Mouse (Mus musculus) MN1 (cell line): ENCODE measurements around the gene Golga5.
"Not testable (repeated sequence)": the region's sequence is repeated elsewhere in the genome, so short reads cannot be mapped to it uniquely, and the experiment has no call there.

Experiments
- DNase-seq: peaks from one replicate; pipeline ENCODE4 v3.0.0-alpha.2; 2016; ENCODE audit warnings: low spot score

The Golga5 gene

DNA sequence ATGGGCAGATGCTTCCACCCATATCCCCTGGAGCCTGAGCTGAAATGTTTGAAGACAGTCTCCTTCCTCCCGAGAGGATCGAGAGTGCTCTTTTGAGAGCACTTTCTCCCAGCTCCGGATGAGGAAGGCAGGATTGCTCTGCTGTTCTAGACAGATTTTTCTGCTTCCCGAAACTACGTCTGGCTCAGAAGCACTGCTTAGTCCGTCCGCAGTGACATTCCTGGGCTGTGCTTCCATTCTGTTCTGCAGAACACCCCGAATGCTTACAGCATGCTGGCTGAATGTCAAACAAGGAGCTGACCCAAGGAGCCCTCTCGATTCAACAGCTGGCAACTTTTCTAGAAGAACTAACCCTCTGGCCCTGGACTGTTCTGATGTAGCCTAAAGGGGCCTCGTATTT, 18.5 kb upstream of the Golga5 start:
- DNase-seq: no peak

DNA sequence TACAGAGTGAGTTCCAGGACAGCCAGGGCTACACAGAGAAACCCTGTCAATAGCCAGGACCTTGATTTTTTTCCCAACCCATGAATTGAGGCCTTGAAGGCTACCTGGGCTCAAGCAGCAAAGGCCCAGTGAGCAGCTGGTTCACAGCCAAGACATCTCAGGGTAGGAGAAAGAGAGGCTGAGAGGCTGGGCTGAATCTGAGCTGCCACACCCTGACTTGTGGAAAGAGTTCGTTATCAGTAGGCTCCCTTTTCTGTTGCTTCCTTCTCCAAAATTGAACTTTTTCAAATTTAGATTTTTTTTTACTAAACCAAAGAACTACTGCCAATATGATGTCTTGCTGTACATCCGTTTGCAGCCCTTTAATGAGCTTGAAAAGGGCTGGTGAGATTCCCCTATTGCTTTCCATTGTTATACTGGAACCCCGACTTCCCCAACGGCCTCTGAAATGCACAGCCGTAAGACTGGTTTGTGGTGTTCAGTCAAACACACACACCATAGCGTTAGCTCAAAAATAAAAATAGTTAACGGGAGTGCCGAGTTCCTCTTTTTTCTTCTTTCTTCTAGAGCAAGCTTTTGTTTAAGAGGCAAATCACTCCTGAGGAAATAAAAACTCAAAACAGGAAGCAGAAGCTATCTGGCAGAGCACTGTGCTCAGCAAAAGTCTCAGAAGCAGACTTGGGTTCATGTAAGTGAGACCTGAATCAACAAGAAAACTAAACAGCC, 17.6 kb upstream of the Golga5 start:
- DNase-seq: no peak

DNA sequence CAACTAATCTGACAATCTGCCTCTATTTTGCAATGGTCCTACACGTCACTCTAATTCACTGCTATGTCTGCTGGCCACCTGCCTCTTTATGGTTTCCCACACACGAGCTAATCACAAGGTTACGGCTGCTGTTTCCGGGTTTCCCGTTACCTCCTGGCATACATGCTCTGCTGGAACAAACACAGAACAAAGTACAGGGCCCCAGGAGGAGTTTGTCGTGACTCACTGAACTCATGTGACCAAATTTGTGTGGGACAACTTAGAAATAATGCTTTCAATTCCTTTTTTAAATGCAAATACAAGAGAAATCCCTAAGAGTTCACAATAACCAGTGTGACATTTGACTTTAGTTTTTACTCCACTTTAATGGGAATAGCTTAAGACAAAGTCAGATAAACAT, 15.4 kb upstream of the Golga5 start:
- DNase-seq: no peak

DNA sequence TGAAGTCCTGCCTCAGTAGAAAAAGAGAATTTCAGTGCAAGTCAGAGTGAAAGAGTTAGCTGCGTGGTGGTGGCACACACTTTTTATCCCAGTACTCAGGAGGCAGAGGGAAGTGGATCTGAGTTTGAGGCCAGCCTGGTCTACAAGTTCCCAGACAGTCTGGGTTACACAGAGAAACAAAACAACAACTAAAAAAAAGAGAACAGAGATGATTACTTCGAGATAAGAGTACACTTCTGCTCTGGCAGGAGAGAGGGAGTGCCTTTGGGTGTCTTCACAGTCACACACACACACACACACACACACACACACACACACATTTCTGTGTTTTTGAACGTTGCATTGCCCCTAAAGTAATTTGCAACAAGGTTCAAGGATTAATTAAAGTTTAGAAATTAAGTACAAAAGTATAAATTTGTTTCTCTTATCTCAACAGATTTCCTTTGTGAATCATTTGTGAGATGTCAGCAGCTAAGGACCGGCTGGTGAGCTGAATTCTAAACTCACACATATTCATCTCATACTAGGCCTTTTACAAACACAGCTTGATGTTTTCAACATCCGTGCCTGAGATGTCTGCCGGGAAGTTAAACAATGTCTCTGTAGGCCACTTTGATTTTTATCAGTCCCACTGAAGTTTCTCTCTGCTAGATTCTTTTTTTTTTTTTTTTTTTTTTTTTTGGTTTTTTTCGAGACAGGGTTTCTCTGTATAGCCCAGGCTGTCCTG, 12.3 kb upstream of the Golga5 start:
- DNase-seq: no peak

DNA sequence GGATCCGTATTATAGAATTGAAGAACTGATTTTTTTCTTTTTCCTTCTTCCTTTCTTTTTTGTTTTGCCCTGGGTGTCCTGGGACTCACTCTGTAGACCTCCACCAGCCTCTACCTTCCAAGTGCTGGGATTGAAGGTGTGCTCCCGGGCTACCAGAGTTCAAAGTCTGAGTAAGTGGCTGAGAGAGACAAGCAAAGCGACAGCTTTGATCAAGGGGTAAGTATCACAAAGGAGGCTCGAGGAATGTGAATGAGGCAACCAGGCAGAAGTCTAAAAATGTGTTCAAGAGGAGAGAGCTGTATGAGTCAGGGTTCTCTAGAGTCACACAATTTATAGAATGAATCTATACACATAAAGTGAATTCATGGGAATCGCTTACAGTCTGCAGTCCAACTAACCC, 8.9 kb upstream of the Golga5 start:
- no peak for DNase-seq

DNA sequence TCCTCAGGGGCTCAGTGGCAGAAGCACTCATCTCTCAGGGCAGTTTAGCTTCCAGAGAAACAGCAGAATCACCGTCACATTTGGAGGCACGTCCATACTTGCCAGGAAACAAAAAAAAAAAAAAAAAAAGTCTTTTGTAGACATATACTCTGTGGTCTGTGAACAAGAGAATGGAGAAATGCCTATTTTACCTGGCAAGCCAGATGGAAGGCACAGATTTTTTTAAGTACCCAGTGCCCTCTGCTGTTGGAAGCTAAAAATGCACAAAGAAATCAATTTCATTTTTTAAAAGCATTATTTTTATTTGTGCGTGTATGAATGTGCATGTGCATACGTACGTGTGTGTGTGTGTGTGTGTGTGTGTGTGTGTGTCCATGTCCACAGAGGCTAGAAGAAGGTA, 7.8 kb upstream of the Golga5 start:
- no peak for DNase-seq

DNA sequence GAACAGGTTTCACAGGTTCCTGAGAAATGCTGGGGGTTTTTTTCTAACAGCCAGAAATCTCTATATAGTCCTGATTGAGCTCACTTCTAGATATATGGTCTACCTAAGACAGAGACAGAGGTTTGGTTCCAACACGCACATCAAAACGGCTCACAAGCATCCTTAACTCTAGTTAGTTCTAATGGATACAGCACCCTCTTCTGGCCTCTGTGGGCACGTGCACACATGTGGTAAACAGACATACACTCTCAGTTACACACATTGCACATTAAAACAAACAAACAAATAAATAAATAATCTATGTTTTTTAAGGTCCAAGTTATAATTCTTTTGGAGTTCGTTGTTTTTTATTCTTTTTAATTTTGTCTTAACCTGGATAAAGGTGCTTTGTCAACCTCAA, 4.3 kb upstream of the Golga5 start:
- no peak for DNase-seq

DNA sequence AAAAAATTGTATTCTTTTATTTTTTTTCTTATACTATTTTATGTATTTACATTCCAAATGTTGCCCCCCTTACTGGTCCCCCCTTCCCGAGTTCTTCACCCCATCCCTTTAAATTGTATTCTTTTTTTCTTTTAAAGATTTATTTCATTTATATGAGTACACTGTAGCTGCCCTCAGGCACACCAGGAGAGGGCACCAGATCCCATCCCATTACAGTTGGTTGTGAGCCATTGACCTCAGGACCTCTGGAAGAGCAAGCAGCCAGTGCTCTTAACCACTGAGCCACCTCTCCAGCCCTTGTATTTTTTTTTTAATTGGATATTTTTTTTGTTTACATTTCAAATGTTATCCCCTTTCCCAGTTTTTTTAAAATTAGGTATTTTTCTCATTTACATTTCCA, 799 bp upstream of the Golga5 start:
- DNase-seq: peak; percentile 22

DNA sequence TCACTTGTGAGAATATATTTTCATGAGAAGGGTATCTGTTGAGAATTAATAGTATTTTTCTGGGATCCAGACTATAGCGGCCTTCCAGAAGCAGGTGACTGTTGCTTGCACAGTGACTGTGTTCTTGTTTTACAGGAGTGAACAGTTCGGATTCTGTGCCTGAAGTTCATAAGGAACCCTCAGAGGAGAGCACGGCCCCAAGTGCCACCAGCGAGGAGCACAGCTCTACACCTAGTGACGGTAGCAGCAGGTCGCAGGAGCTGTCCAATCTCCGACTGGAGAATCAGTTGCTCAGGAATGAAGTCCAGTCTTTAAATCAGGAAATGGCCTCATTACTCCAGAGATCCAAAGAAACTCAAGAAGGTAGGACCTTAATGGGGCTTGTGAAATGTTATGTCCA, 5.5 kb downstream of the Golga5 start:
- DNase-seq: no peak

DNA sequence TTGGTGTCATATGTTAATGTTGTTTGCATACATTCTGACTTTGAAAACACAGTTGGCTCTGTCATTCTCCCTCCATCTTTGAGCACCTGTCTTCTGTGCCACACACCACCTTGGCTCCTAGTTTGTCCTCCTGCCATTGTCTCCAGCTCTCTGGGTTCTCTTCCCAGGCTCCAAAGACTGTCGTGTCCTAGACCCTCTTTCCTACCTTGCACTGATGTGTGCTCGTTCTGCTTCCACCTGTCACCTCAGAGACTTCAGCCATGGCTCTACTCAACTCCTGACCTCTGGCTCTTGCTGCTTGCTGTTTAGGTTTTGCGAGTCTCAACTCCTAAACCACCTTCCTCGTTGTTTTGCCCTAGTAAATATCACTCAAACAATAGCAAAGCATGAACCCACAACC, 11.5 kb downstream of the Golga5 start:
- no peak for DNase-seq

DNA sequence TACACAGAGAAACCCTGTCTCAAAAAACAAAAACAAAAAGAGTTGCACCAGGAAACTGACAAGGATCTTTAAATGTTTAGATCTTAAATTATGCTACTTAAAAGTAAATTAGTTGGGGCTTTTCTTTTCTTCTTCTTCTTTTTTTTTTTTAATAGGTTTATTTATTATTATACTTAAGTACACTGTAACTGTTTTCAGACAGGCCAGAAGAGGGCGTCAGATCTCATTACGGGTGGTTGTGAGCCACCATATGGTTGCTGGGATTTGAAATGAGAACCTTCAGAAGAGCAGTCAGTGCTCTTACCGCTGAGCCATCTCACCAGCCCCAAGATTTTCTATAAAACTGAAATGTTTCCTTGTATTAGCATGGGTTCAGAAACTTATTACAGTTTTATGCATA, 16.0 kb downstream of the Golga5 start:
- no peak for DNase-seq

DNA sequence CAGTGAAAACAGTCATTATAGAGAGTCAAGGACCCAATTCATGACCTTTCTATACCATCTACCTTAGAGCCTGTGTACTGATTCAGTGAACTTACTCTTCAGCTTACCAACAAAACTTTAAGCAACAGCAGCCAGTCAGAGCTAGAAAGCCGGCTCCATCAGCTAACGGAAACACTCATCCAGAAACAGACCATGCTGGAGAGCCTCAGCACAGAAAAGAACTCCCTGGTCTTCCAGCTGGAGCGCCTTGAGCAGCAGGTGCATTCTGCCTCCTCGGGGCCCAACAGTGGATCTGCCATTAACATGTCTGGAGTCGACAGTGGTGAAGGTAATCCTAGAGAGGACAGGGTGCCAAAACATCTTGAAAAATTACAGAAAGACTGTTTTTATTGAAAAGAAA, 23.0 kb downstream of the Golga5 start:
- no peak for DNase-seq

DNA sequence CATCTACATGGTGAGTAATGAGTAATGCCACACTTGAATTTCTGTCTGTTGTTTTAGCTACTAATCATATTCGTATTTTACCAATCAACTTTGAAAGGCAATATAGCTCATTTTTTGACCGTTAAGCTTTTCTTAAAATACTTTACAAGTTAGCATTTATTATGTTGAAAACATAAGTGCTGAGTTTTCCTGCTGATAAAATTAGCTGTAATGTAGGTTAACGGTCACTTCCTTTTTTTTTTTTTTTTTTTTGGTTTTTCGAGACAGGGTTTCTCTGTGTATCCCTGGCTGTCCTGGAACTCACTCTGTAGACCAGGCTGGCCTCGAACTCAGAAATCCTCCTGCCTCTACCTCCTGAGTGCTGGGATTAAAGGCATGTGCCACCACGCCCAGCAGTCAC, 26.8 kb downstream of the Golga5 start:
- DNase-seq: not testable (repeated sequence)

DNA sequence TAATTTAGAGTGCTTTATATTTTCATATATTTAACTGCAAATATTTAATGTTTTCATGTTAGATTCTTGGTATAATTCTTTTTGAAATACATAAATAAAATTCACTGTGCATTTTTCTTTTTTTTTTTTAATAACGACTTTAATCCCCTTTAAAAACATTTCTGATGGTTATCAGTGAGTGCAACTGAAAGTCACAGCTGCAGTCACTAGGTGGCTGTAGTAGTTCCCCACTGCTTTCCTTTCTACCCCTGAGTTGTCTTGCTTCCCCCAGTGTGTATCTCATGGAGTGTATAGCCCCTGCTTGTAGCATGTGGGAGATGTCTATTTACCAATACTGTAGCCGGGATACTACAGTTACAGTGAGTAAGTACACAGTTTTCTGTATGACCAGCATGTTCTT, 29.0 kb downstream of the Golga5 start:
- DNase-seq: peak; percentile 32

DNA sequence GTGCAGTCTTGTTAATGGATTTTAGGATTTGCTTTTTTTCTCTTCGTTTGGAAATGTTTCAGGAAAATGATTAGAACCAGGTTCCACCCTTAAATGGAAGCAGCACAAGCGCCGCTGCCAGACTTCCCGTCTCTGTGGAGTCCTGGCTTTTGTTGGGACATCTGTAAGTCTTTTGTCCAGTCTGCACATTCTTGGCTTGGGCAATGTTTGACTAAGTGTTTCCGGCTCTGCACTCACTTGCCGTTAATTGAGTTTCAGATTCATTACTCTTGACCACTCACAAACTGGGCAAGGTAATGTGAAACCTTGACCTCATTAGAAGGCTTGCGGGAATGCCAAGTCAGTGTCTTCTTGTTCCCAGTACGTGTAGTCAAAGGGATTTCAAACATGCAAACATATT, 29.8 kb downstream of the Golga5 start:
- DNase-seq: peak; percentile 90

DNA sequence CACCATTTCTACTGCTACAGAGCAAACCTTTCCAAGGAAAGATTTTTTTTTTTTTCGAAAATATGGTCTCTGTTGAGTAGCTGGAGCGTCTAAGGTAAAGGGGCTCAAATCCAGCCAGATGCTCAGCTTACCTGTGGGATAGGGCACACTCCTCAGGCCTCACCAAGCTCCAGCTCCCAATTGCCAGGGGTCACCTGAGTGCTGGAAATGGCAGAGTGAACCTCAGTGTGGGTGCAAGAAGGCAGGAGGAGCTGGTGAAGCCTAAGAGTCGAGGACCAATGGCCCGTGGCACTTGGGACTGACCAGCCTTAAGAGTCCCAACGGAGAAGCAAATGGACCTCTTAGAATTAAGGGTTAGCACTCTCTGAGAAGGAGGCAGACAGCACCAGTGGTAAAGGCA, 30.3 kb downstream of the Golga5 start:
- DNase-seq: no peak

DNA sequence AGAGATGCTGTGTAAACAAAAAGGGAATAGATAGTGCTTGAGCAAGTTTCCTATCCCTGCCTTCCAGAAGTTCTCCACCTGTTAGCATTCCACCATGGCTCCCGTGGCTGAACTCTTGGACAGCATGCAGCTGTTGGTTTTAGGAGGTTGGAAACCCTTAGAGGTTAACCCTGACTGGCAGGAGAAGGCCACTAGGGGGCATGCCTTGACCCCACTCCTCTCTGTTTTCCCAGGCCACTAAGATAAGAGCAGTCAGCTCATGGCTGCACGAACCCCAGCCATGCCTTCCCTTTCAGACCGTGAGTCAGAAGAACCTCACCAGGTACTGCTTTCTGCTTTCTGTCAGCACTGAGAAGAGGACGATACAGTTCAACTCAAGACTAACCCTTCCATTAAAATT, 30.8 kb downstream of the Golga5 start:
- DNase-seq: peak; percentile 24

DNA sequence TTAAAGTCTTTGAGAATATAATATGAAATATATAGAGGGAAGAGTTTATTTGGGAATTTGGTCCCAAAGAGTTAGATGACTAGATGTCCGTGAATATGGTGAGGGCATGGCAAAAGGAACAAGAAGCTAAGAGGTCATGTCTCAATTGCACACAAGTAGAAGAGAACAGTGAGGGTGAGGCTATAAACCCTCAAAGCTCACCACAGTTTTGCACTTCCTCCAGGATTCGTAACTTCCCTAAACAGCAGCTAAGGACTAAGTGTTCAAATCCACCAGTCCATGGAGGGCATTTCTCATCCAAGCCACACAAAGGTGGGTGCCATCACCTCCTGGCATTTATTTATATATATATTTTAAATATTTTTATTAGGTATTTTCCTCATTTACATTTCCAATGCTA, 32.1 kb downstream of the Golga5 start:
- no peak for DNase-seq

DNA sequence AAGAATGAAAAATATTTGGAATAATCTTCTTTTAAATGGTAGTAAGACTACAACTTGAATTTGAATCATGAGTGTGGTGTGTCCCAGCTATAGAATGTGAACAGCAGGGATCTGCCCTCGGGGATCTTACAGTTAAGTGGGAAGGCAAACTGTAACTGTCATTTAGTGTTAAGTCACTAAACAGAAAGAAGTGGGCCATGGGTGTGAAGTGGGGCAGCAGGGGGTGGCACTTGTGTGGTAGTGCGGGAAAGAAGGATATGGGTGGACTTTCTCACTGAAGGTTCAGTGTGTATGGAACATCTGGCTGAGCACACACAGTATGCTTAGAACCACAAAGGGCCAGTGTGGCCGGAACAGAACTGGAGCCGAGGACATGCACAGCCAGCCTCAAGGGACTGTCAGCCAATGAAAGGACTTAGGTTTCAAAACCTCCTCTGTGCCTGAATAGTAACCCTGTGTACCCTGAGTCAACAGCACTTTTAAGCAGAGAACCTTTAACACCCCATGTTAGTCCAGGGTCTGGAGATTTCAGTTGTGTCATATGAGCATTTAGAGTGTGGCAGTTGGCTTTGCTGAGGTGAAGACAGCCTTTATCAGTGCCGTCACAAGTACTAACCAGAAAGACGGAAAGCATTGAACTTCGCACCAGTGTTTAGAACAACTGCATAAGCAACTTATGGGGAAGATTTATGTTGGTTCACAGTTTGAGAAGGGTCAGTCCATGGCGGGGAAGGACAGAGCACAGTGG, 33.1 kb downstream of the Golga5 start:
- no peak for DNase-seq

DNA sequence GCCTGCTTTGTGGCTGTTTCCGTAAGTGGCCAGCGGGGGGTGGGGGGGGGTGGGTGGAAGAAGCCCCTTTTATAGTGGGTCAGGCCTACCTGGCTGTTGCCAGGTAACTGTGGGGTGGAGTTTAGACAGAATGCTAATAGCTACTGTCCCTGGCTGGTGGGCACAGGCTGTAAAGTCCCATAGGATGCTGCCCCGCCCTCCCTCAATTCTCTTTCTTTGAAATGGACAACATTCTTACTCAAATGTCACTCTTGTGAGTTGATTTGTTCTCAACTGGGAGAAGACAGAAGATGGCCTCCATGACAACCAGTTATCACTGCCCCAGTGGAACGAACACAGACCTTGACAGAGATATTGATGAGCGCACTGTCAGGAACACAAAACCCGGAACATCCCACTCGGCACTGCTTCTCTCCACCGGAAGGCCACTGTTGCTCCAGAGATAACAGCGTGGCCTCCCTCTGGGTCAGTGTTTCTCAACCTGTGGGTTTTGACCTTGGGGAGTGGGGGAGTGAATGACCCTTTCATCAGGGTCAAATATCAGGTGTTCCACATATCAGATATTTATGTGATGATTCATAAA, 36.3 kb downstream of the Golga5 start:
- DNase-seq: no peak

DNA sequence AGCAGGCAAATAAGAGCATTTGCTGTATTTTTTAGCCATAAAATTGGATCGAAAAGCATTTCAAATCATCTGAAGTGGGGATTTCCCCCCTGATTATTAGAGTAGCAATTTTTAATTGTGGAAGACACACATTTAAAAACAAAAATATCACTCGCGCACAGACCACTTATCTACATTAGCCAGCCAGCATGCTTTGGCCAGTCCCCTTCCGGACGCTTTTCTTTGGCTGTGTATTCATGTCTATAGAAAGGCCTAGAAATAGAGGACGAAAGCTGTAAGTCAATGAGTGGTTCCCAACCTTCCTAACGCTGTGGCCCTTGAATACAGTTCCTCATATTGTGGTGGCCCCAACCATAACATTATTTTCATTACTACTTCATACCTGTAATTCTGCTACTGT, 37.0 kb downstream of the Golga5 start:
- no peak for DNase-seq

DNA sequence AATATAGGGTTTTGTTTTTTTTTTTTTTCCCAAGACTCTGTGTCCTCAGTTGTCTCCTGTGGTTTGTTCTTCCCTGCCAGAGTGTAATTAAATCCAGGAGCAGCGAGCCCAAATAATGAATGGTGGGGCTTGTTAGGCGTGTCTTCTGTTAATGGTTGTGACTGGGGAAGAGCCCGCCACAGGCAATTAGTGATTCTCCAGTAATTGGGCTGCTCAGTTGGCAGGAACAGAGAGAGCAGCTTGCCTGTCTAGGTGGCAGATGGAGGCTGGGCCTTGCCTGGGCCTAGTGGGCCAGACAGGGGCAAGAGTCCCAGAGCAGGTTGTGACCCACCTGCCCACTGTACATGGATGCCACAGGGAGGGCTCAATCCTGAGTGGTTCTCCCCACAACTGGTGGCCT, 42.4 kb downstream of the Golga5 start:
- peak; percentile 31 for DNase-seq

DNA sequence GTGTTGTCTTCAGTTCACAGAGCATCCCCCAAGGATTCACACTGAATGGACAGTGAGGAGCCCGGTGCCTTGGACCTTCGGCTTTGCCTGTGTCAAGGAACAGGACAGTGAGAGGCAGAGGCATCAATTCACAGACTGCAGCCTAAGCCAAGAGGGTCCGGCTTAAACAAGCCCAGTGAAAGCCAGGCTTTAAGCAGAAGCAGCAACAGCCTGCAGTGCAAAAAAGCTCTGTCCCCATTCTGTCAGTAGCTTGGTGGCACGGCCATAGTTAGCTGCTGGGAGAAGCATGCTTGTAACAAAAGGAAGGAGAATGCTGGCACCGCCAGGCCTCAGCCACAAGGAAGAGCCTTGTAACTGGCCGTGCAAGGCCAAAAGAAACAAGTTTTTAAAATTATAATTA, 45.2 kb downstream of the Golga5 start:
- DNase-seq: no peak
